Mouse (Mus musculus): ENCODE measurements around the gene Retn. TPM values are rescaled to one million over a fixed set of nuclear protein-coding genes. Genes with fewer than 3 reads are reported as not detected.

The Retn gene
- polyA plus RNA-seq, 1 experiment from 2014 or later = not detected

DNA sequence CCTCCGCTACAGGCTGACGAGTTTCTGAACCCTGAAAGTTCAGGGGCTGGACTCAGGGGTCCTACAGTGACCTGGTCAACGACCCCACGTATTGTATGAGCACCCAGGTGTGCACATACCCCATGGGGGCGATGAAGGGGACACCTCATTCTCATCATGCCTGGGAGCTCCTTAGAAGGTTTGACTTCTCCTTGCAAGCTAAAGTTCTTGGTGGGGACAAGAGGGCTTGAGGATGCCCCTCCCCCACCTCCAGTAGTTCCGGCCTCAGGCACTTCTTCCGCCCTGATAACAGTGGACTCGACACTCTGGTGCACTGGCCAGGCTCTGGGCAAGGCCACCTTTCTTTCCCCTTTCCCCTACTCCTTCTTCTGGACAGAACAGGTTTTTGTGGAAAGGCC, 24.1 kb upstream of the Retn start:
- H3K36me3 ChIP-seq = no peaks in the 10 kb centered on the region
- H3K9me3 ChIP-seq = no peaks in the 10 kb centered on the region
- H3K4me1 ChIP-seq = peaks cover 13% of the 10 kb centered on the region
- ATAC-seq (replicated peaks) = no peak; the same call in 1 of the 2 replicates
- peak overlapping the region; percentile 39 for H3K9ac ChIP-seq (replicated peaks)
- peak overlapping the region; percentile 70 for H3K4me2 ChIP-seq (replicated peaks)
- peak overlapping the region; percentile 57 for H3K4me3 ChIP-seq
- WGBS = 28% methylated on average over 8 of the region's 8 CpGs
- H3K27me3 ChIP-seq = no peaks in the 10 kb centered on the region
- H3K27ac ChIP-seq (replicated peaks) = no peak overlapping the region

- H3K27ac ChIP-seq (replicated peaks) = no peak overlapping the region
- H3K4me3 ChIP-seq = no peak overlapping the region
- no peaks in the 10 kb centered on the region for H3K27me3 ChIP-seq
- no peaks in the 10 kb centered on the region for H3K4me1 ChIP-seq
- no peaks in the 10 kb centered on the region for H3K36me3 ChIP-seq
- ATAC-seq (replicated peaks) = no peak
- no peak overlapping the region for H3K4me2 ChIP-seq (replicated peaks)
- no peaks in the 10 kb centered on the region for H3K9me3 ChIP-seq
- WGBS = 24% methylated on average over 5 of the region's 5 CpGs
- H3K9ac ChIP-seq (replicated peaks) = no peak overlapping the region
Observed at GRCm38 (mm10) chr8:3645804-3646203, 9.8 kb upstream of the Retn start.

GRCm38 (mm10) chr8:3646824-3647531, 8.6 kb upstream of the Retn start:
- Histone ChIP-seq H3K9ac (replicated peaks) (no peak overlapping the region), H3K9me3 (no peaks in the 10 kb centered on the region), H3K4me3 (no peak overlapping the region), H3K27ac (replicated peaks) (no peak overlapping the region), H3K27me3 (no peaks in the 10 kb centered on the region), H3K4me1 (no peaks in the 10 kb centered on the region), H3K4me2 (replicated peaks) (no peak overlapping the region), H3K36me3 (no peaks in the 10 kb centered on the region)
- ATAC-seq (replicated peaks) = no peak
- 84% methylated on average over 6 of the region's 6 CpGs for WGBS

GRCm38 (mm10) chr8:3647561-3647960, 8.0 kb upstream of the Retn start:
- no peaks in the 10 kb centered on the region for H3K9me3 ChIP-seq
- no peaks in the 10 kb centered on the region for H3K27me3 ChIP-seq
- WGBS = 81% methylated on average over 4 of the region's 4 CpGs

DNA sequence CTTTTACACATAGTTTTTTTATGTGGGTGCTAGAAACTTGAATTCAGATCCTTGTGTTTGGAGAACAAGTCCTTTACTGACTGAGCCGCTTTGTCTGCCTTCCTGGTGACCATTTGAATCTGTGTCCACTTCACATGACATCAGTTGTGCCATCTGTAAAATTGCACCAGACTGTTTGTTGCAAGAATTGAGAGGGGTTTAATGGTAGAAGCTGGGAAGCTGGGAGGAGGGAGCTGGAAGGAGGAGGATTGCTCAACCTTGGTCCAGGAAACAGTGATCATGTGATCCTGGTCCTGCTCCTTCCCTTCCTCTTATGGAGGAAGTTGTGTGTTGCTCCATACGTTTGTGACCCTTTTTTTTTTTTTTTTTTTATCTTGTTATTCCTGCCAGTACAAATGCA, 7.3 kb upstream of the Retn start:
- Histone ChIP-seq H3K36me3 (no peaks in the 10 kb centered on the region), H3K4me1 (no peaks in the 10 kb centered on the region), H3K9me3 (no peaks in the 10 kb centered on the region), H3K27ac (replicated peaks) (no peak overlapping the region), H3K4me2 (replicated peaks) (no peak overlapping the region), H3K27me3 (no peaks in the 10 kb centered on the region), H3K4me3 (no peak overlapping the region), H3K9ac (replicated peaks) (no peak overlapping the region)
- WGBS = 72% methylated on average over 2 of the region's 2 CpGs
- ATAC-seq (replicated peaks) = no peak

More at GRCm38 (mm10) chr8:3647561-3647960, 8.0 kb upstream of the Retn start:
- no peaks in the 10 kb centered on the region for H3K36me3 ChIP-seq
- no peaks in the 10 kb centered on the region for H3K4me1 ChIP-seq
- no peak overlapping the region for H3K9ac ChIP-seq (replicated peaks)
- no peak for ATAC-seq (replicated peaks)
- H3K27ac ChIP-seq (replicated peaks) = no peak overlapping the region
- H3K4me2 ChIP-seq (replicated peaks) = no peak overlapping the region
- H3K4me3 ChIP-seq = no peak overlapping the region

- Histone ChIP-seq H3K4me1 (no peaks in the 10 kb centered on the region), H3K9ac (replicated peaks) (no peak overlapping the region), H3K9me3 (no peaks in the 10 kb centered on the region), H3K4me3 (no peak overlapping the region), H3K4me2 (replicated peaks) (no peak overlapping the region), H3K27ac (replicated peaks) (no peak overlapping the region), H3K36me3 (no peaks in the 10 kb centered on the region), H3K27me3 (no peaks in the 10 kb centered on the region)
- no peak for ATAC-seq (replicated peaks)
- WGBS = 43% methylated on average over 1 of the region's 1 CpGs
Observed at GRCm38 (mm10) chr8:3648990-3649389, 6.6 kb upstream of the Retn start.

DNA sequence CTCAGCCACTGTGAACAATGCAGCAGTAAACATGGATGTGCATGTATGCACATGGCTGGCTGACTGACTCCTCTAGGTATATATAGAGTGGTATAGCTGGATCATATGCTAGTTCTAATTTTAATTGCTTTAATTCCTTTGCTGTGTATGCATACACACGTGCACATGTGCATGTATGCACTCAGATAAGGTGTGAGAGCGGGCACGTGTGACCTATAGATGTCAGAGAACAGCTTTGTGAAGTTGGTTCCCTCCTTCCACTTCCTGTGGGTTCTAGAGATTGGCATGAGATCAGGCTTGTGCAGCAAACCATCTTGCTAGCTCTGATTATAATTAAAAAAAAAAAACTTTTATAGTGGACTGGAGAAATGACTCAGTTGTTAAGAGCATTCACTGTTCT, 2.7 kb upstream of the Retn start:
- H3K9ac ChIP-seq (replicated peaks) = no peak overlapping the region
- H3K4me1 ChIP-seq = 0 out of 2 replicates have a peak, but pooled peaks cover 5% of the 10 kb centered on the region
- H3K27me3 ChIP-seq = no peaks in the 10 kb centered on the region
- H3K4me2 ChIP-seq (replicated peaks) = no peak overlapping the region
- H3K9me3 ChIP-seq = no peaks in the 10 kb centered on the region
- ATAC-seq (replicated peaks) = no peak
- no peaks in the 10 kb centered on the region for H3K36me3 ChIP-seq
- H3K27ac ChIP-seq (replicated peaks) = no peak overlapping the region
- H3K4me3 ChIP-seq = no peak overlapping the region
- 71% methylated on average over 3 of the region's 3 CpGs for WGBS

DNA sequence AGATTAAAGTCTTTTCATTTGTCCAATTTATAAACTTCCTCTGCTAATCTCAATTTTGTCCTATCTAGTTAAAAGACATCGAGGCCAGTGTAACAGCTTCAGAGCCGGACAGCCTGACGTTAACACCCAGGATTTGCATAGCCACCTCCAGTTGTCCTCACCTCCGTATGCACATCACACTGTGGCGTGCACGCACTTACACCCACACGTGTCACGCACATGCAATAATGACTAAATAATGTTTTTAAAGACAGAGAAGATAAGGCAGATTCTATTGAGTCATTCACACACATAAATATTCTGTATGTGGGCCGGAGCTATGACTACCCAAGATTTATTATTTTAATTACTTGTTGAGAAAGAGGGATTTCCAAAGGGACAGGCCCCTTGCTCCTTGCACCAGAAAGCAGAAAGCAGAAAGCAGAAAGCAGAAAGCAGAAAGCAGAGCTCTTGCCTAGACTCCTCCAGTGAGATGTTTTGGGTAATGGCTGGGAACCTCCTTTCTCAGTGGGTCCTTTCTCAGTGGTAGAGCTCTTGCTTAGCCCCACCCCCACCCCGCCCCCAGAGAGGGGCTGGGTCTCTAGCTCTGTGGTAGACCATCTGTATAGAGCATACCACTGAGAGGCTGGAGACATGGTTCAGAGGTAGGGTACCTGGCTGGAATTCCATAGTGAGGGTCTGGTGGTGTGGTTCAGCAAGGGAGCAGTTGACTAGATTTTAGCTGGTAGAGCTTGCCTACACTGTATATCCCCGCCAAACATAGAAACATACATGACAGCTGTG, 653 bp upstream of the Retn start:
- no peak overlapping the region for H3K4me2 ChIP-seq (replicated peaks)
- 76% methylated on average over 11 of the region's 11 CpGs for WGBS
- no peaks in the 10 kb centered on the region for H3K9me3 ChIP-seq
- H3K9ac ChIP-seq (replicated peaks) = no peak overlapping the region
- no peaks in the 10 kb centered on the region for H3K27me3 ChIP-seq
- no peak for ATAC-seq (replicated peaks)
- no peak overlapping the region for H3K4me3 ChIP-seq
- 0 out of 2 replicates have a peak, but pooled peaks cover 5% of the 10 kb centered on the region for H3K4me1 ChIP-seq
- no peak overlapping the region for H3K27ac ChIP-seq (replicated peaks)
- no peaks in the 10 kb centered on the region for H3K36me3 ChIP-seq

DNA sequence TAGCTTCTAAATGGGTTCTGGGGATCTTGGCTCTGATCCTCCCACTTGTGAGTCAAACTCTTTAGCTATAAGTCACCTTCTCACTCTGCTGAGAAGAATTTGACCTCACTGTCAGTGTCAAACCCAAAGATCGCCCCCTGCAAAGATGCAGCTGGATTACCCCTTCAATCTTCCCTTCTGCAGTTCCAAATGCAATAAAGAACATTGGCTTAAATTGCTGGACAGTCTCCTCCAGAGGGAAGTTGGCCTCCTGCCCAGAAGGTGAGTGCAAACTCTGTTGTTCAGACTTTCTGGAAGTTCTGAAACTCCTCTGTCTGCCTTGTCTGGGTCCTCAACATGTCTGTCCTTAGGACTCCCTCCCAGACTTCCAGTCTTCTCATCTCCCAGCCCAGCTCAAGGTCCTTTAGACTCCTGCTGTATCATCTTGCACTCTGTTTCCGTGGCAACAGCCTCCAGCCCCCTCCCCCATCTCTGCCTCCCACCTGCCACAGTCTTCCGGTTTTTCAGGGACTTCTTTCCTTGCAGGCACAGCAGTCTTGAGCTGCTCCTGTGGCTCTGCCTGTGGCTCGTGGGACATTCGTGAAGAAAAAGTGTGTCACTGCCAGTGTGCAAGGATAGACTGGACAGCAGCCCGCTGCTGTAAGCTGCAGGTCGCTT, 1.3 kb downstream of the Retn start:
- 20% methylated on average over 7 of the region's 7 CpGs for WGBS

DNA sequence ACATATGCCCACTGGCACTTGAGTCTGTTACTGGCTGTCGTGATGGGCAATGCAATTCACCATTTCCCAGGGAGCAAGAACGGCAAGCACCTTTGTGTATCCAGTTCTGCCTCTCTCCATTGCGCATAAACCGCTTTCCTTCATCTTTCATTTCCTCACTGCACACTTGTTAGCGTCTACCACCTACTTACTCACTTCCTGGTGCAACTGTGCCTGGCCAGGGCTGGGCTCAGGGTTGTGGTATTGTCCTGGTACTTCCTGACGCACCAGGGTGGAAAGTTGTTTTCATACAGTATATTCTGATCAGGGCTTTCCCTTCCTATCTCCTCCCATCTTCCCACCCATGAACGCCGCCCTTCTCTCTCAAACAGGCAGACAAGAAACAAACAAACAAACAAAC, 5.3 kb downstream of the Retn start:
- WGBS = 82% methylated on average over 8 of the region's 8 CpGs
- H3K4me2 ChIP-seq (replicated peaks) = no peak overlapping the region
- no peak for ATAC-seq (replicated peaks)

More for the DNA sequence above, 1.3 kb downstream of the Retn start:
- Histone ChIP-seq H3K27me3 (no peaks in the 10 kb centered on the region), H3K36me3 (no peaks in the 10 kb centered on the region), H3K27ac (replicated peaks) (no peak overlapping the region), H3K4me1 (0 out of 2 replicates have a peak, but pooled peaks cover 5% of the 10 kb centered on the region), H3K4me3 (no peak overlapping the region), H3K9me3 (no peaks in the 10 kb centered on the region), H3K9ac (replicated peaks) (no peak overlapping the region), H3K4me2 (replicated peaks) (no peak overlapping the region)
- ATAC-seq (replicated peaks) = no peak; the same call in 1 of the 2 replicates

DNA sequence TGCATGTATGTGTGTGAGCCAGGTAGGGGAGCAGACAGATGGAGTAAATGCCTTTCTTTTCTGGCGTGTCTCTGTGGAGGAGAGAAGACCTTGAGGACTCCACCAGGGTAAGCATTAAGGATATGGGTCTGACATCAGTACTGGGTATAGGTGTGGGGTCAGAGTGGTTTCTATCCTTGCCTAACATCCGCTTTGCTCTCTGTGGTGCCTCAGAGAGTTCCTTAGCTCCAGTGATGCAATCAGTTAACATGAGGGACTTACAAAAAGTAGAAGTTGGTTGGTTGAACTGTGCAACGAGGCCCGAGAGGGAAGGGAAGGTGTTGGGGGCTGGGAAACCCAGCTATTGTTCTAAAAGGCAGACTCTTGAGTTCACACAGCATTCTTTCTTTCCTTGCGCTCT, 8.8 kb downstream of the Retn start:
- no peaks in the 10 kb centered on the region for H3K4me1 ChIP-seq
- 63% methylated on average over 4 of the region's 5 CpGs for WGBS

More for the DNA sequence above, 5.3 kb downstream of the Retn start:
- no peak overlapping the region for H3K4me3 ChIP-seq
- H3K27me3 ChIP-seq = no peaks in the 10 kb centered on the region
- no peaks in the 10 kb centered on the region for H3K9me3 ChIP-seq
- no peak overlapping the region for H3K9ac ChIP-seq (replicated peaks)
- H3K27ac ChIP-seq (replicated peaks) = no peak overlapping the region
- H3K36me3 ChIP-seq = no peaks in the 10 kb centered on the region
- 0 out of 2 replicates have a peak, but pooled peaks cover 5% of the 10 kb centered on the region for H3K4me1 ChIP-seq

DNA sequence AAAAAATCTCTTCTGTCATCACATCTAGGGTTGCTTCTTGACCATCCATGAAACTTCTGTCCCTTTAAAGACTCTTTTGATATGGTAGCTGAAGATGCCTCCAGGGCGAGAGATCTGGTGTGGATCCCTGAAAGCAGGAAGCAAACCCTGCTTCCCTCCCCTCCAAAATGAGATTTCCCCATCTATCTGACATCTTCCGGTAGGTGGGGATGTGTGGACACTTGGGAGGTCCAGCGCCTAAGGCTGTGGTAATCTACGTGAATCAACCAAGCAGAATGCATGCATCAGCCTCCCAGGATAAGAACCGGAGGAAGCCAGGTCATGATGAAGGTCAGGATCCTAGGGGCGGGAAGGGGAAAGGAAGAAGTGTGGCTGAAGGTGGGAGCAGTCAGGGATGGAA, 9.9 kb downstream of the Retn start, which contains the start of gene Mcemp1:
Gene Mcemp1 (plus strand): TSS at position 248 of the 400 bp plus-strand sequence.
- Histone ChIP-seq H3K4me2 (replicated peaks) (no peak within 1 kb of the TSS), H3K27ac (replicated peaks) (no peak within 1 kb of the TSS), H3K27me3 (no peaks in the 10 kb centered on the region), H3K4me3 (no peak within 1 kb of the TSS), H3K9ac (replicated peaks) (no peak within 1 kb of the TSS), H3K9me3 (no peaks in the 10 kb centered on the region), H3K4me1 (no peaks in the 10 kb centered on the region), H3K36me3 (no peaks in the 10 kb centered on the region)
- ATAC-seq (replicated peaks) = no peak
- 85% methylated on average over 6 of the region's 6 CpGs for WGBS

More for the DNA sequence above, 8.8 kb downstream of the Retn start:
- no peak overlapping the region for H3K4me3 ChIP-seq
- H3K36me3 ChIP-seq = no peaks in the 10 kb centered on the region
- H3K9me3 ChIP-seq = no peaks in the 10 kb centered on the region
- H3K4me2 ChIP-seq (replicated peaks) = no peak overlapping the region
- no peak overlapping the region for H3K9ac ChIP-seq (replicated peaks)
- no peaks in the 10 kb centered on the region for H3K27me3 ChIP-seq
- H3K27ac ChIP-seq (replicated peaks) = no peak overlapping the region
- ATAC-seq (replicated peaks) = no peak

Measured in forebrain, embryonic 15.5 days (tissue).